Mouse (Mus musculus) cerebellum, adult 8-10 months (tissue): Measurements from ENCODE around the gene Olfr299.

Experiments
- DNase-seq: peaks from one replicate; pipeline ENCODE4 v3.0.0; 2022

Olfr299 gene

GRCm38 (mm10) chr7:86459621-86460020 is at the start of gene Olfr299:
Gene Olfr299, plus strand, starts transcription at chr7:86459921.
- no peak for DNase-seq

GRCm38 (mm10) chr7:86492384-86492783 is 32.7 kb downstream of the Olfr299 start, which contains the start of gene Olfr298:
Gene Olfr298, minus strand, starts transcription at chr7:86492484.
- DNase-seq = no peak
